Mouse (Mus musculus) lung, adult 2 months (tissue): Measurements from ENCODE around the gene Pnkp.
A peak's percentile ranks its signal among the peaks of the same experiment; 100 is the strongest.

Experiments
- CTCF ChIP-seq: fragments of 200-500 bp; IDR thresholded peaks from 2 replicates; pipeline ENCODE4 v1.5.1; 2011; ENCODE audit warnings: mild to moderate bottlenecking, low read length, control low read depth; ENCODE audit not compliant: insufficient read depth
- POLR2A ChIP-seq: fragments of 200-500 bp; IDR thresholded peaks from 2 replicates; pipeline ENCODE4 v1.6.1; 2011; ENCODE audit warnings: low read depth, mild to moderate bottlenecking, control low read depth, low read length, borderline replicate concordance; ENCODE audit errors: extremely low read depth

DNA sequence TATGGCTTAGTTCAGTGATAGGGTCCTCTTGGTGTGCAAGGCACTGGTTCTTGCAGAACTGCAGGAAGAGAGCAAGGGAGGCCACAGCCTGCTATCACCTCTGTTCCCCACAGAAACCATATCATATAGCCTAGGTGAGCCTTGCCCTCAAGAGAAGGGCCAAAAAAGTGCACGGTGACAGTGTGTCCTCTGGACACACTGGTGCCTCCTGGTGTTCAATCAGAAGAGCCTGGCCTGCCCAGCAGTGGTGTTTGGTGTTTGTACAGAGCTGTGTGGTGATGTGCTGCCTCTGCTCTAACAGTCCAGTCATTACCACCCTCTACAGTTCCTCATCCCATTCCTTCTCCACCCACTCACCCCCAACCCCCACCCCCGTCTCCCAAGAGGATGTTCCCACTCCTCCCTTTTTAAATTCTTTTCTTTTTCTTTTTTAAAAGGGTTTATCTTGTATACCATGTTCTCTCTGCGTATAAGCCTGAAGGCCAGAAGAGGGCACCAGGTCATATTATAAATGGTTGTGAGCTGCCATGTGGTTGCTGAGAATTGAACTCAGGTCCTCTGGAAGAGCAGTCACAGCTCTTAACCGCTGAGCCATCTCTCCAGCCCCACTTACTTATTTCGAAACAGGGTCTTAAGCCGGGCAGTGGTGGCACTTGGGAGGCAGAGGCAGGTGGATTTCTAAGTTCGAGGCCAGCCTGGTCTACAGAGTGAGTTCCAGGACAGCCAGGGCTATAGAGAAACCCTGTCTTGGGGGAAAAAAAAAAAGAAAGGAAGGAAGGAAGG is 35.1 kb upstream of the Pnkp start:
- TF ChIP-seq POLR2A (no peak), CTCF (peak; percentile 21; the same call in 1 of the 2 replicates)
